Mouse (Mus musculus) lung, postnatal 10 days (tissue): ENCODE data around the gene Reep3.
A peak's percentile ranks its signal among the peaks of the same experiment; 100 is the strongest.

Experiments used
- DNase-seq: peaks from one replicate; pipeline ENCODE4 v3.0.0; 2021

Gene Reep3

GRCm38 (mm10) chr10:67081206-67082007 is 15.3 kb downstream of the Reep3 start:
- DNase-seq: no peak

GRCm38 (mm10) chr10:67079030-67079429 is 17.7 kb downstream of the Reep3 start:
- no peak for DNase-seq

- DNase-seq: no peak
These were observed 20.5 kb downstream of the Reep3 start for GRCm38 (mm10) chr10:67075931-67076878.

GRCm38 (mm10) chr10:67073577-67073976 is 23.2 kb downstream of the Reep3 start:
- no peak for DNase-seq

- no peak for DNase-seq
These were observed 24.1 kb downstream of the Reep3 start for GRCm38 (mm10) chr10:67072600-67072999.

GRCm38 (mm10) chr10:67071884-67072283 is 24.9 kb downstream of the Reep3 start:
- peak; percentile 29 for DNase-seq

GRCm38 (mm10) chr10:67071389-67071788 is 25.4 kb downstream of the Reep3 start:
- DNase-seq: peak; percentile 44

GRCm38 (mm10) chr10:67069013-67069412 is 27.7 kb downstream of the Reep3 start:
- DNase-seq: peak; percentile 32

GRCm38 (mm10) chr10:67066421-67066820 is 30.3 kb downstream of the Reep3 start:
- DNase-seq: no peak

- no peak for DNase-seq
These were observed 30.8 kb downstream of the Reep3 start for GRCm38 (mm10) chr10:67065927-67066326.

GRCm38 (mm10) chr10:67065277-67065887 is 31.4 kb downstream of the Reep3 start:
- DNase-seq: no peak

GRCm38 (mm10) chr10:67061823-67062222 is 34.9 kb downstream of the Reep3 start:
- DNase-seq: peak; percentile 36

- DNase-seq: peak; percentile 56
These were observed 35.4 kb downstream of the Reep3 start for GRCm38 (mm10) chr10:67061367-67061801.

GRCm38 (mm10) chr10:67058702-67059101 is 38.0 kb downstream of the Reep3 start:
- DNase-seq: no peak

- peak; percentile 75 for DNase-seq
These were observed 38.4 kb downstream of the Reep3 start for GRCm38 (mm10) chr10:67058297-67058696.

GRCm38 (mm10) chr10:67057696-67058095 is 39.0 kb downstream of the Reep3 start:
- no peak for DNase-seq

- no peak for DNase-seq
These were observed 39.5 kb downstream of the Reep3 start for GRCm38 (mm10) chr10:67057208-67057607.

GRCm38 (mm10) chr10:67055867-67056856 is 40.6 kb downstream of the Reep3 start:
- DNase-seq: peak; percentile 30

- DNase-seq: no peak
These were observed 43.3 kb downstream of the Reep3 start for GRCm38 (mm10) chr10:67053475-67053874.

- DNase-seq: no peak
These were observed 44.3 kb downstream of the Reep3 start for GRCm38 (mm10) chr10:67052429-67052828.

- no peak for DNase-seq
These were observed 45.3 kb downstream of the Reep3 start for GRCm38 (mm10) chr10:67051466-67051865.

- DNase-seq: no peak
These were observed 46.0 kb downstream of the Reep3 start for GRCm38 (mm10) chr10:67050766-67051165.
